Comparison of ENCODE assay signal across 14 mouse cellular contexts in genomic region chr8:10971509-10971908, GRCm38 (mm10). TPM values are rescaled to one million over a fixed set of nuclear protein-coding genes. Genes with fewer than 3 reads are reported as not detected.
A peak's percentile ranks its signal among the peaks of the same experiment; 100 is the strongest.
DNase-seq lines count a peak whose midpoint lies in the region; ATAC-seq and TF ChIP-seq lines count a peak whose summit lies in the region.
"Had no signal": no experiment of that assay in that cellular context is flagged by ENCODE, and none has a peak within 500 bp of the region (broad histone marks: within the 10 kb centered on the region; RNA-seq: fewer than 3 reads in every experiment).

No protein-coding gene starts in this region.

- no peak overlapping the region for H3K4me3 ChIP-seq in kidney, adult 2 months (ENCODE audit: insufficient read depth, low read depth, low read length)
- no peak overlapping the region for H3K4me3 ChIP-seq in embryonic facial prominence, embryonic 10.5 days
- H3K4me3 ChIP-seq: heart, adult 2 months; megakaryocyte, embryonic 14.5 days had no signal

- peak overlapping the region; percentile 29; the same call in 1 of the 2 replicates for H3K27ac ChIP-seq in kidney, adult 2 months (ENCODE audit: insufficient read depth, low read depth, low read length)
- peak overlapping the region; percentile 76; the same call in 1 of the 2 replicates for H3K27ac ChIP-seq in embryonic facial prominence, embryonic 10.5 days (replicated peaks)
- H3K27ac ChIP-seq: heart, adult 2 months had no signal

- no peaks in the 10 kb centered on the region for H3K9me3 ChIP-seq in embryonic facial prominence, embryonic 10.5 days
- H3K9me3 ChIP-seq: megakaryocyte, embryonic 14.5 days had no signal

- H3K27me3 ChIP-seq in kidney, adult 2 months (replicated peaks; ENCODE audit: control insufficient read depth, insufficient read depth, low read length): no peaks in the 10 kb centered on the region
- peaks cover 34% of the 10 kb centered on the region for H3K27me3 ChIP-seq in embryonic facial prominence, embryonic 10.5 days (replicated peaks; ENCODE audit: low read depth, poor library complexity, severe bottlenecking)

- TF ChIP-seq POLR2A in kidney, adult 2 months (IDR thresholded peaks at IDR 0.05; ENCODE audit: low read depth, low read length): no peak

- H3K36me3 ChIP-seq in kidney, adult 2 months (ENCODE audit: control insufficient read depth, insufficient read depth, low read length): no peaks in the 10 kb centered on the region
- H3K36me3 ChIP-seq in embryonic facial prominence, embryonic 10.5 days (replicated peaks): no peaks in the 10 kb centered on the region

- ATAC-seq in neutrophil, adult 5-6 weeks (ENCODE audit: extremely low read depth, insufficient number of reproducible peaks, low FRiP score, poor library complexity, severe bottlenecking): peak; percentile 55; the same call in 1 of the 2 replicates

- peaks cover 10% of the 10 kb centered on the region for H3K4me1 ChIP-seq in kidney, adult 2 months (ENCODE audit: control insufficient read depth, insufficient read depth, low read length)
- H3K4me1 ChIP-seq in embryonic facial prominence, embryonic 10.5 days: peaks cover 78% of the 10 kb centered on the region

- DNase-seq in kidney, adult 2 months: no peak
- DNase-seq in kidney, adult 9 months: no peak
- DNase-seq in CD4-positive, CD25-positive, alpha-beta regulatory T cell, adult 2 months (ENCODE audit: low read depth, low spot score): peak; percentile 40
- DNase-seq in embryonic facial prominence, embryonic 10.5 days (ENCODE audit: low spot score): no peak
- DNase-seq in left cerebral cortex, adult 11 months (ENCODE audit: low spot score): no peak
- no peak for DNase-seq in cerebellum, adult 9-10 months
- DNase-seq in embryo, embryonic 11 days: no peak
- DNase-seq: cerebellum, adult 11-12 months; heart, adult 2 months; heart, postnatal 36 days; kidney, adult 11 months; right cerebral cortex, postnatal 14 days had no signal

- no peak for TF ChIP-seq CTCF in kidney, adult 2 months (conservative IDR thresholded peaks at IDR 0.05; ENCODE audit: insufficient read depth, insufficient read length, low read depth, low read length)

- 71% methylated on average over 5 of the region's 5 CpGs for WGBS in kidney, adult 2 months
- WGBS in embryonic facial prominence, embryonic 10.5 days: 82% methylated on average over 5 of the region's 5 CpGs

RNA-seq across cellular contexts. Expression of gene Irs2, which starts 36.7 kb away (rescaled TPM):
- polyA plus RNA-seq in kidney, adult 2 months (2012; rRNA removed): 10.4 and 10.5 TPM in 2 replicates
- polyA plus RNA-seq in embryonic facial prominence, embryonic 10.5 days (2016; fragmentation: Nextera tagmentation; extraction: Ambion mirVana): 7.9 and 8.1 TPM in 2 replicates
- 41.3 and 42.1 TPM in 2 replicates for total RNA-seq in neutrophil, adult 5-6 weeks (2017)
